Mouse (Mus musculus) olfactory bulb, adult 2 months (tissue): ENCODE results near the gene Emilin3.

Source experiments
- CTCF ChIP-seq: fragments of 200-500 bp; IDR thresholded peaks from 2 replicates; pipeline ENCODE4 v1.5.1; 2012; ENCODE audit warnings: low read depth, mild to moderate bottlenecking, low read length, moderate library complexity; ENCODE audit not compliant: insufficient read depth
- POLR2A ChIP-seq: fragments of 200-500 bp; IDR thresholded peaks from 2 replicates; pipeline ENCODE4 v1.6.1; 2012; ENCODE audit warnings: mild to moderate bottlenecking, low read depth, low read length, moderate library complexity; ENCODE audit not compliant: insufficient read depth

DNA sequence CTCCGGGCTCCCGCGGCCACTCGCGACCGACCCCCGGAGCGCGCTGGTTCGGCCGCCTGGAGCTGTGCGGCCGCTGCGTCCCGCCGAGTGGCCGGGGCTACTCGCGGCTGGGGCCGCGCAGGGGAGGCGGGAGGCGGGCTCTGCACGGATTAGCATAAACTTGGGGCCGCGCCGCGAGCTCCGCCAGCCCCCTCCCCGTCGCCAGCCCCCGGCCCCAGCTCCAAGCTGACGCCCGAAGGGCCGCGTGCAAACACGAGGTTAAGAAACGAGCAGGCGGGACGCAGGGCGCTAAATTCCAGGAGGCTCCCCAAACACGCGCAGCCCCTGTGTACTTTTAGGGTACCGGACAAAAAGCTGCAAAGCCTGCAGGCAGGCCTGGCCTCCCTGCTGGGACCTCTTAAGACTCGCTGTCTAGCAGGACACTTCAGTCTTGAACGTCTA, at the start of gene Emilin3:
- TF ChIP-seq CTCF, result no peak
- TF ChIP-seq POLR2A, result no peak
